Mouse (Mus musculus): ENCODE measurements around the gene Gpt2.

DNA sequence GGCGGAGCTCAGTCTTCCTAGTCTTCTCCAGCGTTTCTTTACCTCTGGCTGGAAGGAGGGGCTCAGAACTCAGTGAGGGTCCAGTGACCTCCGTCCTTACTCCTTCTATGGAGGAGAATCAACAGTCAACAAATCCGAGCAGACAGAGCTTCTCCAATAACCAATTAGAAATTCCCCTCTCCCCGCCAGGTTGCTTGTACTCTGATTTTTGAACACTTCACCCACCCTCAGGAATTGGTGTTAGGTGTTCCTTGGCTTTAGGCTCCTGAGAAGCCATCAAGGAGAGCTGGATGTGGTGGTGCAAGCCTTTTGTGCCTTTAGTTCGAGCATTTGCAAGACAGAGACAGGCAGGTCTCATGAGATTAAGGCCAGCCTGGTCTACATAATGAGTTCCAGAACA is 19.6 kb upstream of the Gpt2 start:
- TF ChIP-seq POLR2A (IDR thresholded peaks at IDR 0.05; ENCODE audit: borderline replicate concordance, low read depth, low read length) (no peak), CTCF (IDR thresholded peaks at IDR 0.05; ENCODE audit: low read depth, low read length) (no peak)

Data from bone marrow macrophage, adult 2 months (primary cell).